Mouse (Mus musculus) lung, adult 2 months (tissue): Measurements from ENCODE around the gene Wdr90. TPM values are rescaled to one million over a fixed set of nuclear protein-coding genes. Genes with fewer than 3 reads are reported as not detected.
A peak's percentile ranks its signal among the peaks of the same experiment; 100 is the strongest.
"Not testable (repeated sequence)": the region's sequence is repeated elsewhere in the genome, so short reads cannot be mapped to it uniquely, and the experiment has no call there.

Source experiments
- DNase-seq: peaks from one replicate; pipeline ENCODE4 v3.0.0; 2022
- H3K4me1 ChIP-seq: fragments of 200-500 bp; 2 replicates; pipeline ENCODE4 v1.6.1; 2011; ENCODE audit warnings: low read length; ENCODE audit not compliant: control insufficient read depth, insufficient read depth
- H3K4me3 ChIP-seq: fragments of 200-500 bp; replicated peaks from 2 replicates; pipeline ENCODE3; 2011; ENCODE audit warnings: low read depth, mild to moderate bottlenecking, control low read depth, low read length; ENCODE audit errors: extremely low read depth
- CTCF ChIP-seq: fragments of 200-500 bp; IDR thresholded peaks from 2 replicates; pipeline ENCODE4 v1.5.1; 2011; ENCODE audit warnings: mild to moderate bottlenecking, low read length, control low read depth; ENCODE audit not compliant: insufficient read depth
- POLR2A ChIP-seq: fragments of 200-500 bp; IDR thresholded peaks from 2 replicates; pipeline ENCODE4 v1.6.1; 2011; ENCODE audit warnings: low read depth, mild to moderate bottlenecking, control low read depth, low read length, borderline replicate concordance; ENCODE audit errors: extremely low read depth
- WGBS: fragments of 180-500 bp; shearing (Covaris S2); methylation state at CpG from one replicate; pipeline ENCODE4 v1.1.7; 2018; 5-methylcytosine and 5-hydroxymethylcytosine counted together
- polyA plus RNA-seq: library from polyadenylated mRNA; depleted of rRNA; stranded (reverse); fragments of >200 nt; gene quantifications from 2 replicates; pipeline ENCODE4 v1.2.3, GENCODE M21; 2012

Gene Wdr90
- polyA plus RNA-seq, 1 experiment: 40.3 TPM

DNA sequence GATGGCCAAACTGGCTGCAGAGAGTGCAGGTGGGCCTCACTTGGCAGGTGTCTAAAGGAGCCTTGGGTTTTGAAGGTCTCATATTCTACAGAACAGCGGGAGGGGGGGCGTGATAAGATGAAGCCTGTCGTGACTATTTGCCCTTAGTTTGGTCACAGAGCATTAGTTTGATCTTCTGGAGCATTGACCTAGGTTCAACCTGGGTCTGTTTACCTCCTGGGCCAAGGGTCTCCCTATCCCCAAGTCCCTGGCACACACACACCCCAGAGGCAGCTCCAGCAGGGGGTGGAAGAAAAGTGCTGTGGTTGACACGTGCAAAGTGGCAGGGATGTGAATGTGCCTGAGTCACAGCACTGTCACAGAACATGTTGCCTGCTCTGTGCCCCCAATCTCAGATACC, 50.4 kb downstream of the Wdr90 start:
- no peak overlapping the region for H3K4me3 ChIP-seq
- no peaks in the 10 kb centered on the region; the same call in 1 of the 2 replicates for H3K4me1 ChIP-seq
- no peak for TF ChIP-seq CTCF
- TF ChIP-seq POLR2A: no peak
- no peak for DNase-seq
- WGBS: 66% methylated on average over 4 of the region's 4 CpGs

DNA sequence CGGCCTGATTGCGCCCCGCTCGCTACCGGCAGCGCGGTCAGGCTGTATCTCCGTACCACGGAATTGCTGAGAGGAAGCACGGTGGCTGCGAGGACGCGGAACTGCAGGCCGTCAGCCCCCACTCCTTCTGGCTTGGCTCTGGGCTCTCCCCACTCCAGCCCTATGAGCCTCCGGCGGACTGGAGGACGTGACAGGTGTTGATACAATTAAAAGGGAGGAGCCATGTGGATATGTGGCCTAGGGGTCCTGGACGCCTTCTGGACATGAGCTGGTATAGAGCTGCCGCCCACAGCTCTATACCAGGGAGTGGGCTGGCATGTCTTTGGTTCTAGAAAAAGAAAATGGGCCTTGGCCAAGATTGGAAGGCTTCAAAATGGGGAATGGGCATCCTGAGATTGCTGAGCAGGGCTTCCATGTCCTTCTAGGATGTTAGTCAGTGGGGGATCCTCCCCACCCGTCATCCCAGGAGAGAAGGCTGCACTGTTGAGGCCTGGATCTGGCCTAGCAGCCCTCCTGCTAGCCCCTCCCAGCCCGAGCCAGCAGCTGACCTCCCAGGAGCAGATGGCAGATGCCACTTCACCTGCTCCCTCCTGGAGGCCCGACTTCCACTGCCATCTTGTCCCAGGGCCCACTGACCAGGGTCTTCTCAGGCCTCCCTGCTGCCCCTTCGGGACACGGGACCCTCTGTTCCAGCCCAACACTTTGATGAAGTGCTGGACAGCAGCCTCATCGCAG, 51.5 kb downstream of the Wdr90 start:
- TF ChIP-seq POLR2A (no peak), CTCF (no peak)
- DNase-seq: no peak
- WGBS: 10% methylated on average over 25 of the region's 25 CpGs

DNA sequence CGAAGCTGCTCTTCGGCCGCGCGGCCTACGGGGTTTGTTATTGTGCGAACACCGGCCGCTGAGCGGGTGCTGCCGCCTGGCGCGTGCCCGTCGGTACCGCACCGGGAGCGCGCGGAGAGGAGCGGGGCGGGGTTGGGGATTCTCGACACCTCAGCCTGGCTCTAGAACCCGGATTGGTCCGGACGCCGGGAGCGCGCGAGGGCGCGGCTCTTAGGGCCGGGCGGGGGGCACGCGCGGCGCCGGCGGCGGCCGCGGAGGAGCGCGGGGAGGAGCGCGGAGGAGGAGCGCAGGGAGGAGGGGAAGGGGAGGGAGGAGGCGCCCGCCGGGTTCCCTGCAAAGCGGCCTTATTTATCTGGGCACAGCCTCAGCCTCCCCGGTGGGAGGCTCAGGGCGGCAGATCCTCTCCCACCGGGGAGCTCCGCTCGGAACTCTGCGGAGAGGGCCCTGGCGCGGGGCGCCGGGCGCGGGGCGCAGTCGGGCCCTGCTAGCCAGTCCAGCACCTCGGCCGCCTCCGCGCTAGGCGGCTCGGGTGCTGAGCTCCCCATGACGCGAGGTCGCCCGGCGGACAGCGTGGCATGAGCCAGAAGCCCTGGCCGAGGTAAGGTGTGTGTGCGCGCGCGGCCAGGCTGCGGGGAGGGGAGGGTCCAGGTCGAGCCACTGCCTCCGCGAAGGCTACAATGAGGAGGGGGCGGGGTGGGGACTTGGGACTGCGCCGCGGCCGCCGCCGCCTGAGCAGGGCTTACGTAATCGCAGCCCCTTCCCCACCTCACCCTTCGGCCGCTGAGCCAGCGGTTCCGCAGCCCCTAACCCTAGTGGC, 52.3 kb downstream of the Wdr90 start, which contains the start of gene Fbxl16:
TSS of gene Fbxl16 (plus strand) at position 297 of the 817 bp plus-strand sequence.
- WGBS: 1% methylated on average over 86 of the region's 100 CpGs
- Histone ChIP-seq H3K4me1 (no peaks in the 10 kb centered on the region; the same call in 1 of the 2 replicates), H3K4me3 (peak within 1 kb of the TSS; percentile 58)
- TF ChIP-seq CTCF (no peak), POLR2A (no peak)
- peak; percentile 54 for DNase-seq

More for the DNA sequence above, 51.5 kb downstream of the Wdr90 start:
- H3K4me3 ChIP-seq: peak overlapping the region; percentile 49
- H3K4me1 ChIP-seq: no peaks in the 10 kb centered on the region; the same call in 1 of the 2 replicates

- TF ChIP-seq POLR2A (no peak), CTCF (no peak)
- H3K4me3 ChIP-seq: no peak overlapping the region
- H3K4me1 ChIP-seq: no peaks in the 10 kb centered on the region; the same call in 1 of the 2 replicates
- DNase-seq: no peak
- 37% methylated on average over 5 of the region's 5 CpGs for WGBS
Measured at GRCm38 (mm10) chr17:25808028-25808427, 53.3 kb downstream of the Wdr90 start.

DNA sequence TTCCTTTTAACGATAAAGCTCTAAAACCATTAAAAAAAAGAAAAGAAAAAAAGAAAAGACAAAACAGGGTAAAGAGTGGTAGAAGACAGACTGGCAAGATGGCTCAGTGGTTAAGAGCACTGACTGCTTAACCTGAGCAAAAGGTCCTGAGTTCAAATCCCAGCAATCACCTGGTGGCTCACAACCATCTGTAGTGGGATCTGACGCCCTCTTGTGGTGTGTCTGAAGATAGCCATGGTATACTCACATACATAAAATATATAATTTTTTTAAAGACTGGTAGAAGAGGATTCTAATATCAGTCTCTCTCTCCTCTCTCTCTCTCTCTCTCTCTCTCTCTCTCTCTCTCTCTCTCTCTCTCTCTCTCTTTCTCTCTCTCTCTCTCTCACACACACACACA, 53.8 kb downstream of the Wdr90 start:
- H3K4me1 ChIP-seq, DNase-seq, H3K4me3 ChIP-seq: not testable (repeated sequence)
- 40% methylated on average over 2 of the region's 2 CpGs for WGBS

DNA sequence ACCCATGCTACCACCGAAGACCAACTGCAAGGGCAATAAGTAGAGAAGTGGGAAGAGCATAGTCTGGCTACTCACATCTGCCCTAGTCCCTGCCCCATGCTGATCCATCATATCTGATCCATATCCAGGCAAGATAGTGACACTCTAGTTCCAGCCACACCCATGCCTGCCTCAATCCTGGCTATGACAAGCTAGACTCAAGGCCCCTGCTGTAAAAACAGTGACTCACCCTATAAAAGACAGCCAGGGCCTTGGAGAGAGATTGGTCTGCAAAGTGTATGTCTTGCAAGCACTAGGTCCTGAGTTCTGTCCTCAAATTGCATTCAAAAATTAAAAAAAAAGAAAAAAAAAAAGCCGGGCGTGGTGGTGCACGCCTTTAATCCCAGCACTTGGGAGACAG, 54.8 kb downstream of the Wdr90 start:
- WGBS: 77% methylated on average over 4 of the region's 4 CpGs
- Histone ChIP-seq H3K4me3 (no peak overlapping the region), H3K4me1 (no peaks in the 10 kb centered on the region; the same call in 1 of the 2 replicates)
- no peak for DNase-seq
- TF ChIP-seq CTCF: no peak
- no peak for TF ChIP-seq POLR2A

DNA sequence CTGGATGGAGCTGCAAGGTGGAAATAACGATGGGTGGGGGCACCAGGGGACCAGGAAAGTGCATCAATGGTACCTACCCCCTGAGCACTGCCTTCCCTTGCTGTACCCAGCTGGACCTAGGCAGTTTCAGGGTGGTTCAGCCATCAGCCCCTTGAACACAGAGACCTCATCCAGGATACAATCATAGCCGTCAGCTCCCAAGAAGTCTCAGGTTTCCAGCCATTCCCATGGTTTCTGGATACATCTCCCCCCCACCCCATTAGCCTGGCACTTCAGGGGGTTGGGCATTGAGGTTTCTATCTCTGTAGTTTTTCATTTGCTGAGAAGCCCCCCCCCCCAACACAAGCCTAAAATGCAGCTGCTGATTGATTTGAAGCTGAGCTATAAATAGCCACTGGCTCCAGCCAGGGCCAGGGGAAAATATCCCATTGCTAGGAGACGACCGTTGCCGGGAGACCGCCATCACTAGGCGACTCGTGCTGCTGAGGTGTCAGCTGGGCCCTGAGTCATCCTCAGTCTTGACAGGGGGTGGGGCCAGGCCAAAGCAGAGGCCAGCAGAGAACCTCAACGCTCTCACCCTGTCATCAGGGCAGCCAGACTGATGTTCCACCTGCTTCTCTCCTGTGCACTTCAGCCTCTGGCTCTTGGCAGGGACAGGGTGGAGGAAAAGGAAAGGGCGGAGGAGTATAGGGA, 58.3 kb downstream of the Wdr90 start:
- TF ChIP-seq POLR2A (no peak), CTCF (no peak)
- DNase-seq: no peak
- 4% methylated on average over 10 of the region's 10 CpGs for WGBS
- Histone ChIP-seq H3K4me3 (no peak overlapping the region), H3K4me1 (no peaks in the 10 kb centered on the region)

- TF ChIP-seq POLR2A: no peak
- TF ChIP-seq CTCF: peak; percentile 76
- Histone ChIP-seq H3K4me1 (peaks cover 7% of the 10 kb centered on the region; the same call in 1 of the 2 replicates), H3K4me3 (no peak overlapping the region)
- DNase-seq: peak; percentile 45
- 4% methylated on average over 6 of the region's 6 CpGs for WGBS
Measured at GRCm38 (mm10) chr17:25801029-25801428, 60.3 kb downstream of the Wdr90 start.

DNA sequence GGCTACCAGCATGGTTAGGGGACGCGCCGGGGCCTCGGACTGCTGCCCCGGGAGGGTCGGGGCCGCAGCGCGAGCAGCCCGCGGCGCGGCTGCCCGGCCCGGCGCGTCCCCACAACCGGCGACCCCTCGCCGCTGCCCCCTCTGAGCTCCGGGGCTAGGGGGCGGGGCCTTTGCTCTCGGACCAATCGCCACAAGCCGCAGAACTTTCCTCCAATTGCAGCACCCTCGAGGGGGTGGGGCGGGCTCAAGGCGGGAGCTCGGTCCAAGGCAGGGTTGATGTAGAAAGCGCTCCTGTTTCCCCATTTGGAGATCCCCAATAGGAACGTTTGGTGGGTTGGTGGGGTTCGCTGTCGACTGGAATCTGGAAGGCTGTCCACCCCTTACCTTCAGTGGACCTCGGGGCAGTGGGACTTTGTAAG, 64.3 kb downstream of the Wdr90 start, which contains the start of gene Metrn:
TSS of gene Metrn (minus strand) at position 186 of the 419 bp plus-strand sequence.
- peak; percentile 83 for DNase-seq
- H3K4me1 ChIP-seq: peaks cover 11% of the 10 kb centered on the region
- peak within 1 kb of the TSS; percentile 74 for H3K4me3 ChIP-seq
- TF ChIP-seq POLR2A (no peak), CTCF (no peak)
- WGBS: 1% methylated on average over 35 of the region's 35 CpGs
